Mouse (Mus musculus) cerebellum, postnatal 36 days (tissue): ENCODE results near the gene Mrpl44.
A peak's percentile ranks its signal among the peaks of the same experiment; 100 is the strongest.

ENCODE experiments used
- DNase-seq, 2 experiments: peaks; one replicate each; pipeline ENCODE4 v3.0.0; 2021 to 2022; ENCODE audit warnings: mixed read lengths in 2 of 2

The Mrpl44 gene

DNA sequence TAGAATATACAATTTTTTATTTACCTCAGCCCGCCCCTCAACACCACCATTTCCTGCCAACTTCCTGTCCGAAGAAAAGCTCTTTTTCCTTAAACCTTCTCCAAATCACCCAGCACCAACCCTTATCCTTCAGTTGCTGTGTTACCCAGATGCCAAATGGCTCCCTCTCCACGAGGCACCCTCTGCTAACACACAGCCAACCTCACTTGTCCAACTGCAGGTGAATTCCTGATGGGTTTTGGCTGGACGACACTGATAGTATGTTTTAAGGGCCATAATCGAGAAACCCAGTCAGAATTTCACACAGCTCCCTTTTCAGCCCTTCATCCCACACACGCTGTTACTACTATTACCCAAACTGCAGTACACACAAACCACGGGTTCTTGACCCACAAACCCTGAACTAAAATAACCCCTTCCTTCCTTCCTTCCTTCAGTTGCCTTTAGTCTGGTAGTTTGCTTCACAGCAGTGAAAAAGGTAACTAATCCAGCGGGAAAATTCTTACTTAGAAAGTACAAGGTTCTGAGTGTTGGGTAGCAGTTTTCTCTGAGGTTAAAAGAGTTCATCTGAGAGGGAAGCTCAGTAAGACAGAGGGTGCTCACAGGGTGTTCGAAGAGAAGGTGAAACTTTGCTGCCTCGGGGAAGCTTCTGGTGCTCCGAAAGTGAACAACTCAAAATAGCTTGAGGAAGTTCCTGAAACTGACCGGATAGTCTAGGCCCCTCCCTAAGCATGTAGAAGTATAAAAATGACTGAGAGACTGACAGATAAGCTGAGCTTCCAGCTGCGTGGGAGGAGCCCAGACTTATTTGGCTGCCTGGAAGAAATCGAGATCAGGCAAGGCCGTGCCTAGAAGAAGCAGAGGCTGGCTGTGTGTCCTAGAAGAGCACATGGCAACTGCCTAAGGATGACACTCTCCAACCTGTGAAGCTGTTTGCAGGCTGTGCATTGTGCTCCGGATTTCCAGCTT lies 13.3 kb upstream of the Mrpl44 start:
- DNase-seq, result no peak

DNA sequence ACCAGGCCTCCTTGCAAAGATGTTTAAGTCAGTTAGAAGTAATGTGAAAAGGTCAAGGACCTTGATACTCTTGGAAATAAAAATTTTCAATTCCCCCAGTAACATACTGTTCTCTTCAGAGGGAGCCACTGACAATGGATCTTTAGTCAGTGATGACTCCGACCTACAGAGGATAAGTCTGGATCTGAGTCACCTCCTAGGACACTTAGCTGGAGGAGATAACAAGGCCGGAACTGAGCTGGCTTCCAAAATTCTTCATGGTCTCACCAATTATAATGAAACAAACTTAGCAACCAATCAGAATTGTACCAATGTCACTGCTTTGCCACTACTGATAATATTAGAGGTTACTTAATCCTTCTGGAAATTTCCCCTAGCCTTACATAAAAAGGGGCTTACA lies 11.8 kb upstream of the Mrpl44 start:
- DNase-seq, result no peak

DNA sequence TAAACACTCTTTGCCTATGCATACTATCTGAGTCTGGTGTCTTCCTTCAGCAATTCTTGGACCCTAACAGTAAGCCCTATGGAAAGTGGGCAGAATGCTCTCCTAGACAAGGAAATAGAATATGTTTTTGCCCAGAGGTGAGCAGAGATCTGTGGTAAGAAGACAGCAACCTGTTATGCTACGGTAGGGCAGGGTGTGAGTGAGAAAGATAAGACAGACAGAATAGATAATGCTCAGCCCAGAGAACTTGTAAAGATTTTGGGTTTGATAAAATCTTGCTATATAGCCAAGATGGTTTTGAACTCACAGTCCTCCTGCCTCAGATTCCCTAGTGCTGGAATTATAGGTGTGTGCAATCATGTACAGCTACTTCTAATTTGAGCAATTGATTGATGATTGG lies 11.3 kb upstream of the Mrpl44 start:
- DNase-seq, result no peak

DNA sequence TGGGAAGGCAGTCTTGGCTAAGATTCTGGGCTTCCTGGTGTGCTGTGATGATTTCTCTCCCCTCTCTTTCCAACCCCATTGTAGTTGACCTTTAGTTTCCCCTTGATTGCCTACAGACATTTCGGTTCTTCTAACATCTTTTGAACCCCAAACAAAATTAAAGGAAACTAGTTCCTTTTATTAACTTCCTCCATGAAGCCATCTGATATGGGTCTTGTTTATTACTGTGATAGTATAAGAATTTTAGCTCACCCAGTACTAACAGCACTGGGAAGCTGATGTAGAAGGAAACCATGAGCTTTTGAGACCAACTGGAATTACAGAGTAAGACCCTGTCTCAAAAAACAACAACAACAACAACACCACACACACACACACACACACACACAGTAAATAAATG lies 7.6 kb upstream of the Mrpl44 start:
- DNase-seq, result no peak

DNA sequence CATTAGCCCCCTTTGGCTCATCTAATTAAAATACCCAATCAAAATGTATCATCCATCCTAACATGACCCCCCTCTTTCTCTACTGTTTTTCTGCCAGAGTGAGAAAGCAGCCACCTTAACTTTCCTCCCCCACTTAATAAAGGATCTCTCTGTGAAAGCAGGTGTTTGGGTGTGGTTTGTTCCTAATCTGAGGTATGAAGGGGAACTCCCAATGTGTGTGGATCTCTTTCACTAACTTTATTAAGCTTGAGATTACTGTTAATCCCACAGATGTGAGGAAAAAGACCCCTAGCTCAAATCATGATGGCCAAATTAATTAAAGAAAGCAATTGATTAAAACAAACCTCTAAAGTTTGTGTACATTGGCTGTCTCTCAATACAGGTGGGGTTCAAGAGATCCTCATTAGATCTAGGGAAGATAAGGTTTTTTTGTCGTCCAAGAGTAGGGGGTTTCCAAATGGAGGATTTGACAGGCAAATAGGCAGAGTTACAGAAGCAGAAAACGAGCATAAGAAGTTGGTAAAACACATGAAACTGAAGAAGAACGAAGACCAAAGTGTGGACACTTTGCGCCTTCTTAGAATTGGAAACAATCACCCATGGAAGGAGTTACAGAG lies 1.5 kb upstream of the Mrpl44 start:
- no peak for DNase-seq

DNA sequence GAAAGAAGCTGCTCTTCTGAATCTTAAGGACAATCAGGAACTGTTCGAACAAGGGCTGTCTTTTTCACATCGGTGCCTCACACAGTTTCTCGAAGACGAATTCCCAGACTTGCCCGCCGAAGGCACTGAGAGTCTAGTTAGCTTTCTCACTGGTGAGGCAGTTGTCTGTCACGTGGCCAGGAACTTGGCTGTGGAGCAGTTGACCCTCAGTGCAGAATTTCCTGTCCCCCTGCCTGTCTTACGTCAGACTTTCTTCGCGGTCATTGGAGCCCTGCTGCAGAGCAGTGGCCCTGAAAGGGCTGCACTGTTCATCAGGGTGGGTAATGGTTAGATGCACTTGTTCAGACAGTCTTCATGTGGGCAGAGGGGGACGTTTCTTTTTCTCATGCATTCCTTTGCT lies 2.2 kb downstream of the Mrpl44 start:
- DNase-seq, result no peak

DNA sequence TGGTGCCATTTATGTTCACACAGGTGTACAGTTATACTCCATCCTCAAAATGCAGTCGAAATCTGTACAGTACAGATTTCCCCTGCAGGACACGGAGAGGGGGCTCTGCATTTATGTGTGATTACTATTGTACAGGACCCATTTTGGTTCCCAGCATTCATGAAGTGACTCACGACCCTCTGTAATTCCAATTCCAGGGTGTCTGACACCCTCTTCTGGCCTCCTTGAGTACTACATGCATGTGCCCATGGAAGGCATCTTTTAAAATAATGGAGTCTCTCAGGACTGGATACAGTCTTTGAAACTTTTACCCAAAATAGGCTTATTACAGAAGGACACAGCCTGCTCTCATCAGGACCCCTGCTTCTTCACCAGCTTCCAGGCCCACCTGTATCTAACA lies 6.6 kb downstream of the Mrpl44 start:
- no peak for DNase-seq

DNA sequence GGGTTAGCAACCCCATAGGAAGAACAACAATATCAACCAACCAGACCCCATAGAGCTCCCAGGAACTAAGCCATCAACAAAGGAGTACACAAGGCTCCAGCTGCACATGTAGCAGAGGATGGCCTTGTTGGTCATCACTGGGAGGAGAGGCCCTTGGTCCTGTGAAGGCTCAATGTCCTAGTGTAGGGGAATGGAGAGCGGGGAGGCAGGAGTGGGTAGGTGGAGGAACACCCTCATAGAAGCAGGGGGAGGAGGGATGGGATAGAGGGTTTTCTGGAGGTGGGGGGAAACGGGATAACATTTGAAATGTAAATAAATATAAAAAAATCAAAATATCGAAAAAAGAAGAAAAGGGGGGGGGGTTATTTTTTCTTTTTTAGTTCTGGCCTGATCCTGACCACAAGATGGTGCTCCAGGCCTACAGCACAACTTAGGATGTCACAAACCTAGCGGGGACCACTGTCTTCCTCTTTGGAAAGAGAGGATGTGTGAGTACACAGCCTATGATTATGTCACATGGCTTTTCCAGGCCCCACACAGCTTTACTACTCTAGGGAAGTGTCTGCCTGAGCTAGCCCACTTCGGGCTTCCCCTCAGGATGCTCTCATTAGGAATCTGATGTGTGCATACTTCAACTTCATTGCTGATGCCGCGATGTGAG lies 10.6 kb downstream of the Mrpl44 start:
- no peak for DNase-seq

DNA sequence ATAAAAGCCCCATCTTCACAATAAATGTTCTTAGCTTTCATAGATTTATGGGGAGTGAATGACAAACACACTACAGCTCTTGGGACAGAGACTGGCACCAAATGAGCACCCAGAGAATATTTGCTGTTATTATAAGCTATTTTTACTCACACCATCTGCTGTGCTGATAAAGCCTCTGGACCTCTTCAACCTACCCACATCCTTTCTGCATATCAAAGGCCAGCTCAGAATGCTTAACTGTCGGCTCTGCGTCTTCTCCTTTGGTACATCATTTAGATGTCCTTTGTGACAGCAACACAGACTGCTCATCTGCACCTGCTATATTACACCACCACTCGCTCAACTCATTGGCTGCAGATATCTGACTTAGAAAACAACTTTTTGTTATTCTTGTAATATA lies 21.3 kb downstream of the Mrpl44 start:
- no peak for DNase-seq

DNA sequence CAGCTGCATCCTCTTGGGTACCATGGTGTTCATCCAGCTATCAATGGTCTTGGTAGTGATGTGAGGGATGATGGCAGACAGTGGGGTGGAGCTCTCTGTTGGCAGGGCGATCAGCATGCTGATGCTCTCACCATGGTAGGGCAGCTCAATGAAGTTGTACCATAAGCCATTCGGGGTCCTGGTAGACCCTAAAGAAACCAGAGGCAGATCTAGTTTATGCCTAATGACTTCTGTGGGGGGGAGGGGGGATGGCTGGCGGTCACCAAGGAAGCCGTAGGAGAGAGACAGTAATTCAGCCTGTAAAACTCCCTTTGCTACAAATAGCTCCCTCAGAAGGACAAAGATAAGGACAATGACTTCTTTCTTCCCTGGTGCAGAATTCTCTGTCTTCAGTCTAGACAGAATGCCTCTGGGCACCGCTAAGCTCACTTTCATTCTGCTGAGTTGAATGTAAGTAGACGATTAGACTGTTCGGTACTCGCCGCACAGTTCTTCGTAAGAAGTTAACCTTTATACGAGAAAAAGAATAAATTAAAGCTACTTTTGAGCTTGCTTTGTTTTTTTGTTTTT lies 27.1 kb downstream of the Mrpl44 start:
- DNase-seq, result no peak

DNA sequence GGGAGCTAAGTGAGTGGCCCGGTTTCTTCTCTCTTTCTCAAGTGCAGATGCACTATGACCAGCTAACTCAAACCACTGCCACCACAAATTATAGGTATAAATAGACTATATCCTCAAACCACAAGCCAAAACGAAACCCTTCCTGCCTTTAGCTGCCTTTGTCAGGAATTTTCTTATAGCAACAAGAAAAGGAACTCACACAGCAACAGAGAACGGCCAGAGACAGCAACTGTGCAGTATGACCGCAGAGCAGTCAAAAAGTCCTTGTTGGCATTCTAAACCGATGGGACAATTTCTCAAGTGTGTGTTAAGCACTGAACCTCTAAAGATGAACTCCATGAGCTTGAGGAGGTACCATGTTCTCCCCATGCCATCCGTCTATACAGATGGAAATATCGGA lies 27.8 kb downstream of the Mrpl44 start:
- DNase-seq, result no peak

DNA sequence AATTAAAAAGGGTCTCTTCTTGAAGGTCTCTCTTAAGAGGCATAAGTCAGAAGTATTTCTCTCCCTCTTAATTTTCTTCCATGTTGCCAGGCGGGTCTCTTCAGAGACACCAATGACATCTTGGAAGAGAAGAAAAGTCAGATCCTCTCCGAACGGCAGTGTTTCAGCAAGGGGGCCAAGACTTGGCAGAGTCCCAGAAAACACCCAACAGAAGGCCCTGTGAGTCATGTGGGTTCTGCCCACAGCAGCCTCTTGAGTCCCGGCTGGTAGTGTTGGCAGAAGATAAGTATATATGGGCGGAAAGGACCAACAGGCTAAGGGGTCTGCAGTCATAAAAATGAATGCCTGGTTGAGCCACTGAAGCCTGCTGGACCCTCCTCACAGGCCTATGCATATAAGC lies 31.0 kb downstream of the Mrpl44 start:
- no peak for DNase-seq

DNA sequence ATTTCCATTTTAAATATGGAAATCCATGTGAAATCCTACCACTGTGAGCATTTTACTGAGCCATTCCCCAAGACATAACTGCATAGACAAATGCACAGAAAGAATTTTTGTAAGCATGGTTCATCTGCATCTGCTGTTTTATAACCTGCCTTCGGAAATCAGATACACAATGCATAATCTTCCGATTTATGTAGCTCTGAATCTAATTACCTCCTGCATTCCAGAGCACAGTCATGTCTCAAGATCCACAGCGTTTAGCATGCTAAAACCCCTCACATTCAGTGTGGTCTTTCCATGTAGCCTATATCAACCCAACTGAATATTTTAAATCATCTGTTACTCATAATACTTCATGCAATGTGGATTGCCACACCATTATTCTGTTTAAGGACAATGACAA lies 33.6 kb downstream of the Mrpl44 start:
- no peak for DNase-seq

DNA sequence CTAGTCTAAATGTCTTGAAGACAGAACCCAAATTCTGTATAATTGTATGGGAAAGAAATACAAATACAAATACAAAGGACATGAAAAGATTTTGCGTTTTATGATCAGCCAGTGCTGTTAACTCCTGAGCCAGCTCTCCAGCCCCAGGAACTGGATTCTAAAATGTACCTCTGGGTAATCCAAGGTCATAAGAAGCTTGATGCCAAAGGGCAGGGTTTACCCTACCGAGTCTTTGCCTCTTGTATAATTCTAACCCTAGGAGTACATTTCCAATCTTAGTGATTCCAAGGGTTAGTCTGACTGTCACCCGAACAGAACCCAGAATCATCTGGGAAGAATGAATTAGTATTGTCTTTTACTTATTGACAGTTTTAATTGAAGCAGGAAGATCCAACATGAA lies 39.6 kb downstream of the Mrpl44 start:
- DNase-seq, result no peak

DNA sequence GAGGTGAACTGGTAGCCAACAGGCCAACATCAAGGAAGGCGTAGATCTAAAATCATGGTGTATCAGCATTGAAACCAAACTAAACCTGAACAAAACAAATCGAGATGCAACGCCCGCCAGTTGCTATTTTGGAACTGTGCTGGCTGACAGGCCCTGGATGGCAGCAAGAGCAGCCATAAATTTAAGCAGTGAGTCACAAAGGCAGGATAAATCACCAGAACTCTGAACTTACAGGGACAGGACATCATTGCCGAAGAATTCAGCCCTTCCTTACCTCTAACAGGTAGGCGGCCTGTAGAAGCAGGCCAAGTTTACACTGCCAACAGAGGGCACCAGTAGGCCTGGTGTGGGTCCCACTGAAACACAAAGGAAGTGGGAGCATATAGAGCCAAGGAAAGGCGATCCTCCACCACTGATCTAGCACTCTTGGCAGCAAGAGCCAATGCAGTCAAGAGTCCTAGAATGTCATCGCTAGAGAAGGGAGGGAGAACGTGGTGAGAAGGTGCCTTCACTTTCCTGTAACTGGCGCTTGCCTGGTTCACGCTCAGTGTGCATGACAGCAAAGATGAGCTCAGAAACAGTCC lies 43.6 kb downstream of the Mrpl44 start:
- DNase-seq, result no peak

DNA sequence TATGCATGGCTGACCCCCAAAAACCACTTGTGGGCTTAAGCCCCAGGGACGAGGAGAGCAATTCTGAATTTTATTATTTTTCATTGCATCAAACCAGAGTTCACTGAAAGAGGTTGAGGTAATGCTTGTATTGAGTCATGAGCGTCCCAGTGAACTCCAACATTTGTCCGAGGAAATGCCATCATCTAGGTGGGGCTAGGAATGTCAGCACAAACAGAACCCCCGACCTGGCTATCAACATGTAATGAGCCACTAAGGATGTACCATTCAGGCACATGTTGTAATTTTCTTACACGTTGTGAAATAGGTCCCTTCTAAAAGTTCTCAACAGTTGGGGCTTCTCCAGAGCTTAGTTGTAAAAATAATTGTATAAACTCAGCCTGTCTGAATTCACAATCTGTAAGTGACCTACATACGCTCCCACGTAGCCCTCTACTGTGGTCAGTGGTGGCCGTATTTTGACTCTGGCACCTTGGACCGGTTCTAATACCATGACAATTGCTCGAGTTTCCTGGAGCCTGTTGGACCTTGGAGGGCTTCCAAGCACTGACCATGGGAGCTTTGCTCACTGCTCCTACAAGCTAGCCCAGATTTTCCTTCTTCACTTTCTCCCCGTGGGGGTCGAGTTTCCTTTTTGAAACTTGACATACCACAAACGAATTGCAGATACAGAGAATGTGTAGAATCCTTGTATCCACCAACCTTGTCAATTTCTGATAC lies 47.1 kb downstream of the Mrpl44 start:
- peak; percentile 15 to 16 for DNase-seq

DNA sequence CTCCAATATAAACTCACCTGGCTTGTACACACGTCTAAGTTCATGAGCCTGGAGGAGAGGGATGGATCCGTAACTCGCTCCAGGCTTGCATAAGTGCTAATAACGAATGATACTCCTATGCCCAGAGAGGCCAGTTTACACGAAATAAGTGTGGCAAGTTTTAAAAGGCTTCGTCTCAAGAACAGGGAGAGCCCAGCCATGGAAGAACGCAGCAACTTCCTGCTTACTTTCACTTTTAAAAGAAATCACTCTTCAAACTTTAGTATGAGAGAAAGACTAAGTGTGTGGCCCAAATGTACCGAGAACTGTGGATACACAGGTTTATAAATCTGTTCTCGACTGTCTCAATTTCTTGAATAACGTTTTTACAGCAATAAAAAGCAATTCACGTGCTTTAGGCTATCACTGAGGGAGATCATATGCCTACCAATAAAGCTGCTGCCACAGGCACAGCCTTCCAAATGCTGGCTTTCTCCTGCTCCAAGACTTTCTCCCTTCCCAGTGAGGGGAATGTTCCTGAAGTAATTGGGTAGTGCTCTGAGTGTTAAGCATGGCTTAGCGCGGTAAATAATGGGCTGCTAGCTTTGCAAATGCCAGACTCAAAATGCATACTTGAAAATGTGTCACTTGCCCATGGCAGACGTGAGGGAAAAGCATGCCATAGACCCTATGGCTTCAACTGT lies 48.3 kb downstream of the Mrpl44 start:
- no peak for DNase-seq
